Mouse (Mus musculus): ENCODE results near the gene Tmem165.

Gene Tmem165

GRCm38 (mm10) chr5:76244430-76244829, 60.8 kb downstream of the Tmem165 start:
- no peak for DNase-seq (ENCODE audit: low spot score in 2 of 2)

DNA sequence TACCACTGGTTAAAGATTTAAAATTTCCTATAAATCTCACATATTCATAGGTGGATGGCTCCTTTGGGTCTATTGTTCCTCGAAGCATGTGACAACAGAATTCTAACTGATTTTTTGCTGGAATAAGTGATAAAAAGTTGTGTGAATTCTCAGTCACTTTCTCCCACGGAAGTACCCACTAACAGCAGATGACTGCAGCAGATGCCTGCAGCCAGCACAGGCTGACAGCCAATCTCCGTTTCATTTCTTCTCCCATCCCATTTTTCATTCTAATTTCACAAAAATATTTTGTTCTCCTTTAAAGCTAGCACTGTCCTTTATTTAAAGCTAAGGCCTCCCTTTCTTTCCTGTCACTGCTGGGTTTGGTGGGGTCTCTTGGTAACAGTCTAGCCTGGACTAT, 61.7 kb downstream of the Tmem165 start:
- DNase-seq (ENCODE audit: low spot score in 2 of 2) = peak in 1 of 2 experiments; percentile 20

- no peak for DNase-seq (ENCODE audit: low spot score in 2 of 2)
Measured at GRCm38 (mm10) chr5:76246539-76246938, 62.9 kb downstream of the Tmem165 start.

- DNase-seq (ENCODE audit: low spot score in 2 of 2) = no peak
Measured at GRCm38 (mm10) chr5:76250948-76251347, 67.3 kb downstream of the Tmem165 start.
